Mouse (Mus musculus) thymus, adult 2 months (tissue): ENCODE measurements around the gene Pemt.

ENCODE experiments used
- CTCF ChIP-seq: fragments of 200-500 bp; IDR thresholded peaks from 2 replicates; pipeline ENCODE4 v1.5.1; 2012; ENCODE audit warnings: mild to moderate bottlenecking, control low read depth, low read length, moderate library complexity, borderline replicate concordance; ENCODE audit not compliant: control insufficient read depth, poor library complexity, insufficient read depth; ENCODE audit errors: extremely low read depth
- POLR2A ChIP-seq: fragments of 200-500 bp; IDR thresholded peaks from 2 replicates; pipeline ENCODE4 v1.6.1; 2012; ENCODE audit warnings: mild to moderate bottlenecking, low read length, control low read depth, moderate library complexity; ENCODE audit not compliant: control insufficient read depth, poor library complexity, insufficient read depth; ENCODE audit errors: extremely low read depth

DNA sequence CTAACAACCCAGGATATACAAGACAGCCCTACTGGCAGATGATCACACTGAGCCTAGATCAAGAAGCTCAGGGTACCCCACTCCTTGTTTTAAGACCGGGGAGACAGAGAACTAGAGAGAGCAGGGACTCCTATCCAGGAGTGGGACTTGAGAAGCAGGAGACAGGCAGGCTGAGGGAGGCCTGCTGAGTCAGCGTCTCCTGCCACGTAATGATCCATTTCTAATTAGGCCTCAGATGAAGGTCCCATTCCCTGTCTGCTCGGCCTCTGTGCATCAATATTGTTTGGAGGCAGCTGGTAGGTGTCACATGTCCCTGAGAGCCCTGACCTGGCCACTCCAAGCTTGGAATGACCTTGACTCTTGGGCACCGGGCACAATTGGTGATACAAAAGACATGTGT, 72.9 kb downstream of the Pemt start:
- TF ChIP-seq CTCF (no peak), POLR2A (no peak)
